Mouse (Mus musculus): ENCODE measurements around the gene Chrm5.
"Not testable (repeated sequence)": the region's sequence is repeated elsewhere in the genome, so short reads cannot be mapped to it uniquely, and the experiment has no call there.

Chrm5 gene

GRCm38 (mm10) chr2:112481564-112481963 lies 995 bp upstream of the Chrm5 start:
- no peak for DNase-seq (ENCODE audit: low spot score)

DNA sequence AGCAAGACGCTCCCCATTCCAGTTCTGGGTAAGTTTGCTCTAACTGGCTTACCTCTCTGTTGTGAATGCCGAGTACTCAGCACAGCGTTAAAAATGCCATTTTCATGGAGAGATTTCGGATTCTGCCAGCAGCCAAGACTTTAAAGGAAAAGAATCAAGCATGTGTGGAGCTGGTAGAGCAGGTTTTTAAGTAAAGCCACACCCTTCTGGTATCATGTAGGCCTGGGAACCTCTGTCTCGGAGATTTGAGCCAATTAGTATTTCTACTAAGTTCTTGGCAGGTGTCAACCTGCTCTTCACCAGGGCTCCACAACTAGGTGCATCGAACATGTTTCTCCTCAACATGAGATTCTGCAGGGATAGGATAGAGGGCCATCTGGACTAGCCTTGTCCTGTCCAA lies 4.0 kb downstream of the Chrm5 start:
- DNase-seq (ENCODE audit: low spot score) = no peak

DNA sequence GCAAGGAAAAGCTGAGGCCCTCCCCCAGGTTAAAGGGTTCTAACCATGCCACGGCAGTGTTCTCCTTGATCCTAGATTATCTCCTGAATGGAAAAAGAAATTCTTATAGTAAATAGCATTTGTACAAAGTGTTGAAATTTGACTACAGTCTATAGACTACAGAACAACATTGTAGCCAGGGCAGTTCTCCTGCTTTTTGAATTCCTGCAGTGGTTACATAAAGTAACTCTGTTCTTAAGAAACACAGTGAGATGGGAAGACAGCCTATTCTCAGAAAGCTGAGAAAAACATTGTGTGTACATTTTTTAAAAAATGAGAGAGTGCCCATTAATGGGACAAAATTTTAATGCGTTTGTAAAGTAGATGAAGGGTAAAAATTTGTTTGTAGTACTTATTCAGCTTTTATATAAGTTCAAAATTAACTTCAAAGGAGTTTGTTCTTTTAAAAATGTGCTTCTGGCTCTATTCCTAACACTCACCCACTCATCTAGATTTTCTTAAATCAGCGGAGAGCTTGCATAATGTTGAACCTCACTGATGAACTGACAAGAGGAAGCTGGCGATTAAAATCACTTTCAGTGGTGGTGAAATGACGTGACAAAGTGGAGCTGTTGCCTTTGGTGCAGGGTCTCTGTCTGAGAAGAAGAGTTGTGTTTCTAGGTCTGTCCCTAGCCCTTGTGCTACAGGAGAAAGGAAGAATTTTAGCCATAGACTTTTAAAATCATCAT lies 5.4 kb downstream of the Chrm5 start:
- DNase-seq (ENCODE audit: low spot score) = no peak

GRCm38 (mm10) chr2:112472076-112472475 lies 8.5 kb downstream of the Chrm5 start:
- DNase-seq (ENCODE audit: low spot score) = no peak

DNA sequence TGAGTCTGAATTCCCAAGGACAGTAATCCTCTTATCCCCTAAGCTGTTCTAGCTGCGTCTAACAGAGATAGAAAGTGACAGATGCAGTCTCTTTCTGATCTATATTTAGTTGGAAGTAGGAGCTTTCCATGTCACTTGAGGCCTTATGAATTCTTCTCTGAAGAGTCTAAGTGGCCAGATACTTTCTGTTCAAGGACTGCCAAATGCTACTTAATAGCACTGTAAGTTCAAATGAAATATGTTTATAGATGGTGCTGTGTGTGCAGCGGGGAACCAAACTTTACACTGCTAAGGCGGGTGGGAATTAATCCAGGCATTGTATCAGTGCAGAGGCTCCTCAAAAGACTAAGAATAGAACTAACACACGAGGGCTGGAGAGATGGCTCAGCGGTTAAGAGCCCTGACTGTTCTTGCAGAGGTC lies 9.6 kb downstream of the Chrm5 start:
- DNase-seq (ENCODE audit: low spot score) = no peak

DNA sequence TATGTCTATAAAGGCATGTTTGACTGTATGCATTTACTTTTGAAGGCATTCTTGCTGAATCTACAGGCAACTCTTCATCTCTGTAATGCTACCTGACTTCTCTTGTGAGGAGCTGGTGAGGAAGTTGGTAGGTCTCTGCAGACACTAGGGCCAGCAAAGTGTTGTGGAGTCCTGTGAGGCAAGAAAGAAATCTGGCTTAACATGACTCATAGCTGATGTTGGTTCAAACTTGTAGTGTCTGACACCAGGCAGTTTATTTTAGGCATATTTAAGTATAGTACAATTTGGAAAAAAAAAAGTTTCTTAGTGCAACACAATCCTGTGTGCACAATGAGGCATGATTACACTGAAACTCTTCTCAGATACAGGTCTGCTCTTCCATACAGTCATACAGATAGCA lies 11.0 kb downstream of the Chrm5 start:
- DNase-seq (ENCODE audit: low spot score) = no peak

DNA sequence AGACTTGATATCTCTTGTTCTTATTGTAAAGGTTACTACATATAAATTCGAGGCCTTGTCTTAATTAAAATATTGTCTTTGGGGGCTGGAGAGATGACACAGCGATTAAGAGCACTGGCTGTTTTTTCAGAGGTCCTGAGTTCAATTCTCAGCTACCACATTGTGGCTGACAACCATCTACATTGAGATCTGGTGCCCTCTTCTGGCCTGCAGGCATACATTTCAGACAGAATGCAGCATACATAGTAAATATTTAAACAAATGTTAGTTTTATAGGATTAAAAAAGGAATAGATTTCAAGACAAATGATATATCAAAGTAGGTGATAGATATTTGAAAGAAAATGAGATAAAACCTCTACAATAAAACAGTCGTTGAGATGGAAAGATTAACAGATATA lies 20.0 kb downstream of the Chrm5 start:
- DNase-seq (ENCODE audit: low spot score) = no peak

GRCm38 (mm10) chr2:112454862-112455564 lies 25.6 kb downstream of the Chrm5 start, which contains the start of gene Emc7:
Gene Emc7 (plus strand): TSS chr2:112454997.
- DNase-seq (ENCODE audit: low spot score) = peak; percentile 97

DNA sequence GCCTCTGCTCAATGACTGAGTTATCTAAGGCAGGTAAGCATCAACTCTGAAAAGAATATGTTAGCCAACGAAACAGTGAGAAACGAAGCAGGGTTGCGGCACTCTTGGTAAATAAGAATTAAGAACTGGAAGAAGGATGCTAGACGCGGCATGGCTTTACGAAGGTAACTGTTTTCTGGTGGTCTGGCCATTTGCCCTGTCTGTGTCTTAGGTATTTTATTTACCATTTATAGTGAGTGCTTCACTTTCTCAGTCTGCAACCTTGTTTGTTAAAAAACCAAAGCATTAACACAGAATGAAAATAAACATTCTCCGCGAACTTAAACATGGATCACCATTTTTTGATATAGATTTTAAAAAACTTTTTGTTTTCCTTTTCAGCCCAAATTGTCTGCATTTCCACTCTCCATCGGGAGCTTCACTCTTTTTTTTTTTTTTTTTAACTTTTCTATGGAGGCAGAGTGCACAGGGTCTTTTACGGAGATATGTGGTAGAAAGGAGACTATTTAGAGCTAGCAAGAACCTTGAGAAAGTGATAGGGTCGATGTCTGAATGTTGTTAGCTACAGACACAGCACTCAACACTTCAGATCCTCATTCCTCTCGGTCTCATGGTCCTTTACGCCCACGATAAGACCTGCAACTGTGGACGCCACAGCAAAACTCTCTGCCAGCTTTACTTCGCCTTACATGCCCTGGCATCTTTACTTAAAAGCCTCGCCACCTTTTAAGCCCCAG lies 26.3 kb downstream of the Chrm5 start:
- DNase-seq (ENCODE audit: low spot score) = no peak

- DNase-seq (ENCODE audit: low spot score) = not testable (repeated sequence)
Observed at GRCm38 (mm10) chr2:112452513-112452912, 28.1 kb downstream of the Chrm5 start.

DNA sequence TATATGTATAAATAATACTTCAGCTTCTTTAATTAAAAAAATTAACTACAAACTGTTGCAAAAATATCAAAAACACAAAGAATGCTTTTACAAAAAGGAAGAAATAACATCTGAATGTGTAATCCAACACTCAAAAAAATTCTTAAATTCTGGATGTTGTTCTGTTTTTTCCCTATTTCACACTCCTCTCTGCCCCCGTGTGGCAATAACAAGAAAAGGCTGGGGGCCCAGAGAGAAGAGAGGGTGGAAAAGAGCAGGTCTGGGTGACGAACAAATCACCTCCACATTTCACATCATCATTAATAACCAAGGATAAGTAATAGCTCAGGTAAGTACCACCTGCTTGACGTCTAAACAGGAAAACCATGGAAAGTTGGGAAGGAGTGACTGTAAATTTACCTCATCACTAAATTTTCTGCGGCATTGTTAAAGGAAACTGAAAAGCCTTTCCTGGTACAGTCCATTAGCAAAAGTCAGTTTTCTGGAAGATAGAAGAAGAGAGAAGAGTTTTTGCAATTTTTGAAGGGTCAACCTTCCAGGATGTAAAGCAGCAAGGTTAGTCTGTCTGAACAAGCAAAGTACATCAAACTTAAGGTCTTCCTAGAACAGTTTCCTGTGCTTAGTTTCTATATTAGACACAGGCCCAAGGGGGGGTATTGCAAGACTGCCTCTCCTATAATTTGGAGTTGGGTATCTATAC lies 30.8 kb downstream of the Chrm5 start:
- no peak for DNase-seq (ENCODE audit: low spot score)

DNA sequence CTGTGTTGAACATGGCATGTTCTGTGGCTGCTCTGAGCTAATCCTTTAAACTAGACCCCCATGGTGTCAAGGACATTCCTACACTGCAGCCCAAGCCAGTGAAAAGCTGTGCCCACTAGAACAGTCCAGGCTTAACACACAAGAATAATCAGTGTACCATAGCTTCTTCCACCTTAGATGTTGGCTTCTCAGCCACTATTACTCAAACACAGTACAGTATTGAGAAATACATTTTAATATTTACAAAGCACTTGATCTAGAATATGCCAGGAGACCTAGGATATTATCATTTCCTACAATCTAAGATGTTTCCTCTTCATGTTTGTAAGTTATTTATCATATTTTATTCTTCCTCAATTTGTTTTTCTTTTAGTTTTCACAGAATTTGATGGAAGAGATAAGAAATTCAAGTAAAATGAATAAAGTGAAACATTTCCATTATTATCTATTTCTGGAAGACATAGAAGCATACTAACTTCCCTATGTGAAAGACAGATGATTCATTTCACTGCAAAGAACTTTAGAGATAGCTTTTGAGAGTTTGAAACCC lies 32.0 kb downstream of the Chrm5 start:
- no peak for DNase-seq (ENCODE audit: low spot score)

- DNase-seq (ENCODE audit: low spot score) = not testable (repeated sequence)
Observed at GRCm38 (mm10) chr2:112448046-112448445, 32.5 kb downstream of the Chrm5 start.

DNA sequence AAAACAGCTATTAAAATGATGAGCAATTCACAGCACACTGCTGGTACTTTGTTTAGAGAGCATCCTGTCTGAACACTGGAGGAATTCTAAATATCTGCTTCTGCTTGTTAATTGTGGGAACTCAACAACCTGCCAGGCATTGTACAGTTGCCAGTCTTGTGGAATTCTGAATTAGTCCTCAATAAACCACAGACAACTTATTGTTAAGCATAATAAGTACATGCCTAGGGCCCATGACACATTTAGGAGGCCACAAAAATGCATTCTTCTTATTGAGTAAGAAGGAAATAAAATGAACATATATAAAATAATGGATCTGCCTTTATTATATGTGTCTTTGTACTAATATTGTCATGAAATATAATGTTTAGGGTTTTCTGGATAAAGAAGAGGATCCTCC lies 35.1 kb downstream of the Chrm5 start:
- no peak for DNase-seq (ENCODE audit: low spot score)

- no peak for DNase-seq (ENCODE audit: low spot score)
Observed at GRCm38 (mm10) chr2:112443491-112443890, 37.1 kb downstream of the Chrm5 start.

GRCm38 (mm10) chr2:112437589-112437988 lies 43.0 kb downstream of the Chrm5 start:
- no peak for DNase-seq (ENCODE audit: low spot score)

DNA sequence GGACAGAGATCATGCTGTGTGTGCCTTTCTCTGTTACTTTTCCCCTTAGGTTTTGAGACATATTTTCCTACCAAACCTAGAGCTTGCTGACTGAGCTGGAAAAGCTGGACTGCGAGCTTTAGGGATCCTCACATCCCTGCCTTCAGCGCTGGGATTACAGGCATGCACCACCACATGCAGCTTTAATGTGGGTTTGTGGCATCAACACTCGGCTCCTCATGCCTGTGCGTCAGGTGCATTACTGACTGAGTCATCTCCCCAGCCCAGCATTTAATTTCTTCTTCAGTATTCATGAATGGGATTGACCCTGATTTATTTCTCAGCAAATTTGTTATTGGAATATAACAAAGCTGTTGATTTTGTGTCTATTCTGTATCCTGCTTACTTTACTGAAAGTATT lies 44.3 kb downstream of the Chrm5 start:
- no peak for DNase-seq (ENCODE audit: low spot score)

GRCm38 (mm10) chr2:112433359-112433758 lies 47.2 kb downstream of the Chrm5 start:
- no peak for DNase-seq (ENCODE audit: low spot score)

DNA sequence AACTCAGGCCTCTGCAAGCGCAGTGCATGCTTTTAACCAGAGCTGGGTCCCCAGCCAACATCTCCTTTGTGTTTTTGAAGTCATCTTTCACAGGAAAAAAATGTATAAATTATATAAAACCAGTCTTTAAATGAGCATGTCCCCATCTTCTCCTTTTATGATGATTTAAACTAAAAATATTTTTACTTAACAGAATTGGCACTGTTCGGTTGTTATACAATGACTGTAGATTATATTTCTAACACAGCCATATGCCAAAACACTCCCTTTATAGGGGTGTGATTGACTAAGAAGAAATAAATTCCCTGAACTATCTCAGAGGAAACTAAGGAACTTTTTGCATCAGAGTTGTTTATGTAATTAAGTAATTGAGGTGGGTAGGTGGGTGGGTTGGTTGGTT lies 48.0 kb downstream of the Chrm5 start:
- DNase-seq (ENCODE audit: low spot score) = no peak

GRCm38 (mm10) chr2:112430403-112430802 lies 50.2 kb downstream of the Chrm5 start:
- DNase-seq (ENCODE audit: low spot score) = no peak

DNA sequence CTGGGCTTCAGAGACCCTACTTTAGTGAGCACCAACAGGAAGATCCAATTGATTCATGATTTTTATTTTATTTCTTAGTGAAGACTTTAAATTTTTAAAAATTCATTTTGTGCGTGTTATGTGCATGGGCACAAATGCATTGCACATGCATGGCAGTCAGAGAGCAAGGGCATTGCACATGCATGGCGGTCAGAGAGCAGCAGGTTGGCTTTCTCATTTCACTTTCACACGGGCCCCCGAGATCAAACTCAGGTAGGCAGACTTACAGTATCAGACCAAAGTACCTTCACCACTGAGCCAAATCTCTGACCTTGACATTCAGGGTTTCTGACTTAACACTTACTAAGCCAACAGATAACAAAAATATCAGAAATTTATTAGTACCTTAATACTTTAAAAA lies 50.9 kb downstream of the Chrm5 start:
- DNase-seq (ENCODE audit: low spot score) = no peak
